Mouse (Mus musculus) urinary bladder, adult 18-20 months (tissue): ENCODE data around the gene Ncapd2.
"Not testable (repeated sequence)": the region's sequence is repeated elsewhere in the genome, so short reads cannot be mapped to it uniquely, and the experiment has no call there.

Experiments
- DNase-seq, 2 experiments: peaks; one replicate each; pipeline ENCODE4 v3.0.0; 2022; ENCODE audit warnings: low spot score in 2 of 2, mixed read lengths in 2 of 2

Ncapd2 gene

DNA sequence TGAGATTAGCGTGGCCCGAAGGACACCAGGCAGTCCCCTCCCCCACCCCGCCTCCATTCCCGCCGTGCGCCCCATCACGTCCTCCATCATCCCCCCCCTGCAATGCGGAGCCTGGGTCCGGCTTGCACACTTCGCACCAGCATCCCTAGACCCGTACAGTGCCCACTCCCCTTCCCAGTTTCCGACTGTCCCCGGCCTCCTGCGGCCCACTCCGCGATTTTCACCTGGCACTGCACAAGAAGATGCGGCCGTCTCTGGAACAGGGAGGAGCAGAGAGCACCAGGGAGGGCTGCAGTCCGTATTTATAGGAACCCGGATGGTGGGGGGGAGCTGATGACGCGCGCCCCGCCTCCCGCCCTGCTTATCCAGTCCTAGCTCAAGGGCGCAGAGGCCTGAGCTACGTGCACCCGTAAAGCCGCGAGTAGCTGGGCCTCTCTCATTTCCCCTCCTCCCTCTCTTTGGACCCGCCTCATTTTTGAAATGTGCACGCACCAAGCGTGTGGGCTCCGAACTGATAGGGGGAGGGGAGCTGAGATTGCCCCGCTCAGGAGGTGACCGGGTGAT is 26.1 kb downstream of the Ncapd2 start:
- peak; percentile 93 to 96 for DNase-seq

- peak; percentile 43 to 61 for DNase-seq
These were observed 26.7 kb downstream of the Ncapd2 start for GRCm38 (mm10) chr6:125164672-125165327.

- no peak for DNase-seq
These were observed 27.5 kb downstream of the Ncapd2 start for GRCm38 (mm10) chr6:125163801-125164657.

DNA sequence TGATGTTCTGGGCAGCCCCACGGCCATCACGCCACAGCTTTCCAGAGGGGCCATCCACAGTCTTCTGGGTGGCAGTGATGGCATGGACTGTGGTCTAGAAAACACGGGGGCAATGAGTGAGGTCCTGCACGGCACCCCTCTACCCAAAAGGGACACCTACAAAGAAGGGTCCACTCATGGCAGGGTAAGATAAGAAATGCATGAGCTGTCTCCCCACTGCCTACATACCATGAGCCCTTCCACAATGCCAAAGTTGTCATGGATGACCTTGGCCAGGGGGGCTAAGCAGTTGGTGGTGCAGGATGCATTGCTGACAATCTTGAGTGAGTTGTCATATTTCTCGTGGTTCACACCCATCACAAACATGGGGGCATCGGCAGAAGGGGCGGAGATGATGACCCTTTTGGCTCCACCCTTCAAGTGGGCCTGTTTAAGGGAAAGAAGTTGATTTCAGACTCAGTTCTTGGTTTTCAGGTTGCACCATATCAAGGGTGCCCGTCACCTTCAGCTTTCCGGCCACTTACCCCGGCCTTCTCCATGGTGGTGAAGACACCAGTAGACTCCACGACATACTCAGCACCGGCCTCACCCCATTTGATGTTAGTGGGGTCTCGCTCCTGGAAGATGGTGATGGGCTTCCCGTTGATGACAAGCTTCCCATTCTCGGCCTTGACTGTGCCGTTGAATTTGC is 28.7 kb downstream of the Ncapd2 start:
- not testable (repeated sequence) for DNase-seq

- not testable (repeated sequence) for DNase-seq
These were observed 29.5 kb downstream of the Ncapd2 start for GRCm38 (mm10) chr6:125161971-125162370.

DNA sequence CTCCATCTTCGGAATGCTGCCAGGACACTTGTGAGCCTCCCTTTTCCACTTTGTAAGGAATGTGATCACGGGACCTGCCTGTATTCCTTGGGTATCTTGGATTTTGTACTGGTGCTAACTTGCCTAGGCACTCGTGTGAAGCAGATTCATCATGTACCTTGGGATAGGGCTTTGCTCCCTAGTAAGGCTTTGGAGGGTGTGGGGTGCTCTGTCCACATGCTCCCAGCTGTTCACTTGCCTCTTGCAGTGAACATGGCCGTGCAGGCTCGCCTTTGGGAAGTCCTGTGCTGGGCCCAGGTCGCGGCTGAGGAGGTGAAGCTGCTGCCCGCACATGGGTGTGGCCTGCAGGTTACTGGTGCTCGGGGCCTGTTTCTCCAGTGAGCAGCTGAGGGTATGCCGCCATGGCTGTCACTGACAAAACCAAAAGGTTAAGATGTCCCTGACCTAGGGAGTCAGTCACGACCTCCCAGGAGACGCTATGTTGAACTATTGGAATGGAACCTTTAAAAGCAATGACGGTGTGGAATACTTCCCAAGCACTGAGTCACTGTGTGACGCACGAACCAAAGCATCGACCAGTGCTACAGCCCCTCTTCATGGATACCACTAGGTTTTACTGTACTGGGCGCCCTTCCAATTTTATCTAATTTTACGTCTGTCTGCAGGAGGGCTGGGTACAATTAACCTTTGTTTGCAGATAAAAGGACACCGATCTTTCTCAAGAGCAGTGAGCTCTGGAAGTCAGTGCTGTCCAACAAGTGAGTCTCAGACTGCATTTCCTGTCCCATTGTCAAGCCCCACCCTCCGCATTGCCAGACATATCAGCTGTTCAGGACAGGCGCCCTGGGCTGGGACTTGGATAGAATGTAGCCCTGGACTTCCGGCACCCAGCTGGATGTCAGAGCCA is 30.4 kb downstream of the Ncapd2 start:
- DNase-seq: peak in 1 of 2 experiments; percentile 36

DNA sequence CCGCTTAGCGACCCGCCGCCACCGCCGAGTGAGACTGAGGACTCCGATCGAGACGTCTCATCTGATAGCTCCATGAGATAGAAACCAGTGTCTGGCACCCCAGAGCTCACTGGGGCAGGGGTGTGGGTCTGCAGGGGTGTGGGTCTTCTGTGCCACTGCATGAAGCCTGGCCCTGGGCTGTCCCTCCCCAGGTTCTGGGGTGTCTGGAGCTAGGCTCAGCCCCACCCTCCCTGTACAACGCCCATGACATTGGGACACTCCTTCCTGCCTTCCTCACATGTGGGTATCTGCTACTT is 31.0 kb downstream of the Ncapd2 start:
- no peak for DNase-seq

DNA sequence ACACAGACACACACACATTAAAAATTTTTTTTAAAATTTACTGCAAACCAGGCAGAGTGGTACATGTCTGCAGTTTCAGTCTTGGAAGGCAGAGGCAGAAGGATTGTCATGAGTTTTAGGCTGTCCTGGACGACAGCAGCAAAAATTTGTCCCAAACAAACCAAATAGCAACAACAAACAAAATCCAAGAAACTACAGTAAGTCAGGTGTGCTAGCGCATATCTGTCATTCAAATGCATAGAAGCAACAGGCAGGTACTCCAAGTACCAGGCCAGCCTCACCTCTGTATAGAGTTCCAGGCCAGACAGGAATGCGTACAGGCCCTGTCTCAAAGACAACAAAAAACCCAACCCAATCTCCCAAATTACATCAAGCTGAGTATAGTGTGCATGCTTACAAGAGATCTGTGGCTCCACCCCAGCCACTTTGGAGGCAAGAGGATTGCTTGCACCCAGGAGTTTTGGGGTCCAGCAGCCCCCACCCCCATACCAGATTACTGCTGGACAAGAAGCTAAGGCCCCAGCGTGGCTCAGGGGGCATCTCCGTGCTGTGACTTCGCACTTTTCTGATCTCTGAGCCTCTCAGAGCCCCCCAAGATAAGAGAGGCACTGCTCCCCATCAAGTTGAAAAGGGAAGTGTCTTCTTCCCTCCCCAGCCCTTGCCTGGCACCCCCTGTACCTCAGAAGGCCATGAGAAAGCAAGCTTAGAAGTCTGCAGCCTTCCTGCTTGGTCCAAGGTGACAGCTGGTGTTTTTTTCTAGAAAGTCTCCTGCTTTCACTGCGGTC is 31.5 kb downstream of the Ncapd2 start:
- no peak for DNase-seq

GRCm38 (mm10) chr6:125158944-125159492 is 32.5 kb downstream of the Ncapd2 start:
- DNase-seq: no peak

GRCm38 (mm10) chr6:125156903-125157614 is 34.4 kb downstream of the Ncapd2 start:
- DNase-seq: no peak

DNA sequence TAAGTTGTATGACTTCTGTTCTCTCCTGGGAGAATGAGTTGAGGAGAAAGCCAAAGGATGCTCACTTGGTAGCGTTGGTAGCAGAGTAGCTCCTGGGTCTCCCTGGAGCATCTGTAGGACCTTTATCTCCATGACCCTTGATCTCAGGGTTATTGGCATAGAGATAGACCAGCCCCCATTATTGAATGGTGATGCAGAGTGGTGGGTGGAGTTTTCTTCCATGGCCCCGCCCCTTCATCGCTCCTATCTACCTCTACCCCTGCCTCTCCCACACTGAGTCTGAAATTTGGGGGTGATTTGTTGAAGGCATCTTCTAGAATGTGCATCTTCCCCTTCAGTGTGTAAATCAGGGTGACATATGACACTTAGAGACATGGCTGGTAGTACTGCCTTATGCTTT is 35.0 kb downstream of the Ncapd2 start:
- DNase-seq: no peak

GRCm38 (mm10) chr6:125155262-125155661 is 36.2 kb downstream of the Ncapd2 start:
- DNase-seq: no peak

- DNase-seq: no peak
These were observed 37.0 kb downstream of the Ncapd2 start for GRCm38 (mm10) chr6:125154550-125154949.

DNA sequence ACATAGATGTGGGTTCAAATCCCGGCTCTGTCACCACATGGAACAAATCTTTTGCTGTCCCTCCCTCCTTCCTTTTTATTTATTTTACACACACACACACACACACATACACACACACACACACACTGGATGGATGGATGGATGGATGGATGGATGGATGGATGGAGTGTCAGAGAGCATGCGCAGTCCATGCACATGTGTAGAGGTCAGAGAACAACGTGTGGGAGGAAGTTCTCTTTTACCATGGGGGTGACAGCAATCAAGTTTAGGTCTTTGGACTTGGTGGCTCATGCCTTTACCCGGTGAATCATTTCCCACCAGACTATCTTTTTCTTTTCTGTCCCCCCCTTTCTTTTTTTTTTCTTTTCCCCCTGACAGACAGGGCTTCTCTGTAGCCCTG is 37.8 kb downstream of the Ncapd2 start:
- no peak for DNase-seq

DNA sequence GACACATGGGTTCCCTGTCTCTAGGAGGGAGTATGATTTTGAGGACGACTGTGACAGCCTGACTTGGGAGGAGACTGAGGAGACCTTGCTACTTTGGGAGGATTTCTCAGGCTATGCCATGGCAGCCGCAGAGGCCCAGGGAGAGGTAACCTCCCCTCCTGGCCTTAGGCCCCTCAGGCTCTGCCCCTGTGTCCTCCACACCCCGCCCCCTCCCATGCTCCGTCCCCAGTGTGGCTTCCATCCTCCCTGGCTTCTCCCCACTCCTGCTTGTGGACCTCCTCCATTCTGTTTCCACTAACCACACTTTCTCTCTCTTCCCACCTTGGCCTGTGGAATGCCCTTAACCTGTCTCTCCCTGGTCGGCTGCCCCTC is 38.5 kb downstream of the Ncapd2 start:
- no peak for DNase-seq

DNA sequence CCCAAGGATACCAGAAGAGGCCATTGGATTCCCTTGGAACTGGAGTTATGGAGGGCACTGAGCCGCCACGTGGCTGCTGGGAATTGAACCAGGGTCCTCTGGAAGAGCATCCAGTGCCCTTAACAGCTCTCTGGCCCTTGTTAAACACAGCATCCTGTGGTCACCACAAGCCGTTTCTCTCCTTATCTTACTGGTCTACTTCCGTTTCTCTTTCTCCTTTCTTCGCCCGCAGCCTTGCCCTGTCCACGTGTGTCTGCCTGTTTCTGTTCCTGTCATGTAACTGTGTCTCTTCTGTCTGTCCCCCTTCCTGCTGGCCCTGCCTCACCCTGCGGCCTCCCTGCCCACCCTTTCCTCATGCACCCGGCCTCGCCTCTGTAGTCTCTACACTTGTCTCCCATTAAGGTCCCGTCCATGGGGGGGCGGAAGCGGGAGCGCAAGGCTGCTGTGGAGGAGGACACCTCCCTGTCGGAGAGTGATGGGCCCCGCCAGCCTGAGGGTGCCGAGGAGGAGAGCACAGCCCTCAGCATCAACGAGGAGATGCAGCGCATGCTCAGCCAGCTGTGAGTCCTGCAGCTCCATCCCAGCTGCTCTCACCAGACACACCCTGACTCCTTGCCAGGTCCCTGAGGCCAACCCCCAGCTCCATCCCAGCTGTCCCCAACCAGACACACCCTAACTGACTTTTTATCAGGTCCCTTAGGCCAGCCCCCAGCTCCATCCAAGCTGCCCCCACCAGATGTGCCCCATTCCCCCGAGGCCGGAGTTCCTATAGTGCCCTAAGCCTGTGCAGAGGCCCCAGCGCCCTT is 39.1 kb downstream of the Ncapd2 start:
- peak in 1 of 2 experiments; percentile 64 for DNase-seq

GRCm38 (mm10) chr6:125149569-125149950 is 41.9 kb downstream of the Ncapd2 start:
- DNase-seq: no peak

- no peak for DNase-seq
These were observed 42.5 kb downstream of the Ncapd2 start for GRCm38 (mm10) chr6:125148926-125149568.
